Mouse (Mus musculus): ENCODE results near the gene Fzr1. TPM values are rescaled to one million over a fixed set of nuclear protein-coding genes. Genes with fewer than 3 reads are reported as not detected.

Gene Fzr1
- total and polyA plus RNA-seq, 2 experiments from 2014 or later, result 98.3 to 147 TPM

DNA sequence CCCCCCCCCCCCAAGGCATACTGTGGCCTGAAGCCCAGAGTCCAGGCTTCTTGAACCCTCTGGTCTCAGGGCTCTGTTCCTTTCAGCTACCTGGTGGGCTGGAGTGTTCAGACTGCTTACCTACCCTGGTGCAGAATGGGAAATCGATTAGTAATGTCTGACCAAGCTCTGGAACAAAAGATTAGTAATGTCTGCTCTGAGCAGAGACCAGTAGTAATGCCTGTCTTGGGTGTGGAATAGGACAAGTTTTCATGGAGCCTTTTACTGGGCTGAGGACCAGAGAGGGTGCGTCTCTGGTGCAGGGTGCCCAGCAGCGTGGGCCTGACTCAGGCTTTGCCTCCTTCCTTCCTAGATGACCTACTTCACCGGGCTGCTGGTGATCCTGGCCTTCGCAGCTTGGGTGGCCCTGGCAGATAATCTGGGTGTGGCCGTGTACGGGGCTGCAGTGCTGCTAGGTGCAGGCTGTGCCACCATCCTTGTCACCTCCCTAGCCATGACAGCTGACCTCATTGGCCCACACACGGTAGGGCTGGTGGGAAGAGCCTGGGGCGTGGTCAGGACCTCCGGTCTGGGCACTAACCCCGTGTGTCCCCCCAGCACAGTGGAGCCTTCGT is 15.9 kb downstream of the Fzr1 start:
- H3K9ac ChIP-seq (replicated peaks; ENCODE audit: low read length, poor library complexity, severe bottlenecking), result no peak overlapping the region
- 0 out of 2 replicates have a peak, but pooled peaks cover 14% of the 10 kb centered on the region for H3K27me3 ChIP-seq (ENCODE audit: insufficient read depth, low read length)
- no peak overlapping the region for H3K4me2 ChIP-seq (ENCODE audit: low read depth, low read length, poor library complexity, severe bottlenecking)
- ATAC-seq (ENCODE audit: low FRiP score), result no peak
- H3K27ac ChIP-seq (ENCODE audit: low read depth, low read length), result no peak overlapping the region
- H3K9me3 ChIP-seq (ENCODE audit: low read length), result no peaks in the 10 kb centered on the region
- H3K4me3 ChIP-seq (ENCODE audit: low read depth, low read length), result no peak overlapping the region
- WGBS, result 77% methylated on average over 12 of the region's 12 CpGs
- no peak for TF ChIP-seq CTCF (IDR thresholded peaks at IDR 0.05)
- H3K36me3 ChIP-seq (ENCODE audit: insufficient read depth, low read length), result peaks cover 33% of the 10 kb centered on the region
- peaks cover 11% of the 10 kb centered on the region for H3K4me1 ChIP-seq (ENCODE audit: insufficient read depth, low read length)
- no peak for DNase-seq (ENCODE audit: low spot score)

- peaks cover 22% of the 10 kb centered on the region for H3K36me3 ChIP-seq (ENCODE audit: insufficient read depth, low read length)
- H3K27ac ChIP-seq (ENCODE audit: low read depth, low read length), result no peak overlapping the region
- WGBS, result 68% methylated on average over 8 of the region's 8 CpGs
- no peak overlapping the region for H3K4me2 ChIP-seq (ENCODE audit: low read depth, low read length, poor library complexity, severe bottlenecking)
- peak overlapping the region; percentile 24; the same call in 1 of the 2 replicates for H3K9ac ChIP-seq (replicated peaks; ENCODE audit: low read length, poor library complexity, severe bottlenecking)
- peaks cover 11% of the 10 kb centered on the region for H3K4me1 ChIP-seq (ENCODE audit: insufficient read depth, low read length)
- H3K4me3 ChIP-seq (ENCODE audit: low read depth, low read length), result no peak overlapping the region
- ATAC-seq (ENCODE audit: low FRiP score) (no peak), DNase-seq (ENCODE audit: low spot score) (no peak)
- H3K9me3 ChIP-seq (ENCODE audit: low read length), result no peaks in the 10 kb centered on the region
- H3K27me3 ChIP-seq (ENCODE audit: insufficient read depth, low read length), result 0 out of 2 replicates have a peak, but pooled peaks cover 14% of the 10 kb centered on the region
- no peak for TF ChIP-seq CTCF (IDR thresholded peaks at IDR 0.05)
Measured at GRCm38 (mm10) chr10:81360721-81361120, 17.6 kb downstream of the Fzr1 start.

- TF ChIP-seq CTCF (IDR thresholded peaks at IDR 0.05), result no peak
- Histone ChIP-seq H3K4me2 (ENCODE audit: low read depth, low read length, poor library complexity, severe bottlenecking) (peak overlapping the region; percentile 91), H3K27me3 (ENCODE audit: insufficient read depth, low read length) (0 out of 2 replicates have a peak, but pooled peaks cover 12% of the 10 kb centered on the region), H3K36me3 (ENCODE audit: insufficient read depth, low read length) (peaks cover 22% of the 10 kb centered on the region), H3K4me3 (ENCODE audit: low read depth, low read length) (peak overlapping the region; percentile 80; the same call in 1 of the 2 replicates), H3K4me1 (ENCODE audit: insufficient read depth, low read length) (peaks cover 4% of the 10 kb centered on the region), H3K27ac (ENCODE audit: low read depth, low read length) (no peak overlapping the region), H3K9me3 (ENCODE audit: low read length) (no peaks in the 10 kb centered on the region), H3K9ac (replicated peaks; ENCODE audit: low read length, poor library complexity, severe bottlenecking) (peak overlapping the region; percentile 87; the same call in 1 of the 2 replicates)
- ATAC-seq (ENCODE audit: low FRiP score), result no peak
- 68% methylated on average over 1 of the region's 1 CpGs for WGBS
- DNase-seq (ENCODE audit: low spot score), result no peak
Measured at GRCm38 (mm10) chr10:81358841-81359240, 19.5 kb downstream of the Fzr1 start.

DNA sequence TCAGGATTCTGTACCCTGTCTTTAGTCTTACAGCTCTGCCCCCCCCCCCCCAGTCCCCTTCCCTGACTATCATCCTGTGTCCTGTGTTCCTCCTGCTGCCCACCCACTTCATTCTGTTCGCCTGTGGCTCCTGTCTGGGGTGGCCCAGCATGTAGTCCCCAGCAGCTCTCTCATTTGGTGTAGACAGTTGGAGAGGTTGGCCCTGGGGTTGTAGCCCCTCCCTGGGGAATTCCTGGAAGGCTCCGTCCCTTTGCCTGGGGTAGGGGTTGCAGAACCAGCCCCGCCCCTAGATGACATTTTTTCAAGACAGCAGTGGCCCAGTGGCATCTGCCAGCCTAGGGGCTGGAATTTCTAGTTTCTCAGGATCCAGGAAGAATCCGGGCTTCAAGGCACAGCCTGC is 20.1 kb downstream of the Fzr1 start:
- peaks cover 22% of the 10 kb centered on the region for H3K36me3 ChIP-seq (ENCODE audit: insufficient read depth, low read length)
- no peaks in the 10 kb centered on the region for H3K9me3 ChIP-seq (ENCODE audit: low read length)
- 0 out of 2 replicates have a peak, but pooled peaks cover 7% of the 10 kb centered on the region for H3K27me3 ChIP-seq (ENCODE audit: insufficient read depth, low read length)
- ATAC-seq (ENCODE audit: low FRiP score), result no peak; the same call in 1 of the 2 replicates
- H3K4me3 ChIP-seq (ENCODE audit: low read depth, low read length), result peak overlapping the region; percentile 80
- peak overlapping the region; percentile 87 for H3K9ac ChIP-seq (replicated peaks; ENCODE audit: low read length, poor library complexity, severe bottlenecking)
- TF ChIP-seq CTCF (IDR thresholded peaks at IDR 0.05), result no peak
- peak overlapping the region; percentile 91 for H3K4me2 ChIP-seq (ENCODE audit: low read depth, low read length, poor library complexity, severe bottlenecking)
- WGBS, result 23% methylated on average over 4 of the region's 4 CpGs
- DNase-seq (ENCODE audit: low spot score), result no peak
- H3K27ac ChIP-seq (ENCODE audit: low read depth, low read length), result no peak overlapping the region
- peaks cover 4% of the 10 kb centered on the region for H3K4me1 ChIP-seq (ENCODE audit: insufficient read depth, low read length)

DNA sequence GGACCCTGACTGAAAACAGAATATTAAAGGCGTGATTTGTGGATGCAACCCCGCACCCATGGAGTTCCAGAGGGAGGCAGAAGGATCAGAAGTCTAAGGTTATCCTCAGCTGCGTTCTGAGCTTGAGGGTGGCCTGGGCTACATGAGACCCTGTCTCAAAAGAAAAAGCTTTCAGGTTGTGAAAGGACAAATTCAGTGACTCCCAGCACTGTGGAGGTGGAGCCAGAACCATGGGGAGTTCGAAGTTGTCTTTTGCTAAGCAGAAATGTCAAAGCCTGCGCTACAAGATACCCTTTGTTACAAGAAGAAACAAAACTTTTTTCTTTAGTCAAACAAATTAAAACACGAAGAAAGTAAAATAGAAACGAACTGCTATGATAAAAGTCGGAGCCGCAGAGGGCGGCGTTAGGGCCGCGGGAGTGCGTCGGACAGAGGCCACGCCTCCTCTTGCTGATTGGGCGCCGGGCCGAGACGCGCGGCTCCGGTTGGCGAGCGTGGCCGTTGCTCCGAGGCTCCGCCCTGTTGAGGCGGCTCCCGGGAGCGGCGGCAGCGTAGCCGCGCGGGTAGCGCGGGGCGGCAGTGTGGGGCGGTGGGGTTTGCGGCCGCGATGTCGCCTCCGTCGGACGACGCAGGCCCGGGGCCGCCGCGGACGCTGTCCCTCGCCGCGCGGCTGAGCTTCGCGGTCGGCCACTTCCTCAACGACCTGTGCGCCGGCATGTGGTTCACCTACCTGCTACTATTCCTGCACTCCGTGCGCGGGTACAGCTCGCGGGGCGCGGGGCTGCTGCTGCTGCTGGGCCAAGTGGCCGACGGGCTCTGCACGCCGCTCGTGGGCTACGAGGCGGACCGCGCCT is 21.1 kb downstream of the Fzr1 start, which contains the start of gene Mfsd12:
TSS of gene Mfsd12 (plus strand) at position 501 of the 854 bp plus-strand sequence.
- no peak within 1 kb of the TSS for H3K27ac ChIP-seq (ENCODE audit: low read depth, low read length)
- 2% methylated on average over 66 of the region's 79 CpGs for WGBS
- ATAC-seq (ENCODE audit: low FRiP score) (peak; percentile 92), DNase-seq (ENCODE audit: low spot score) (peak; percentile 93)
- peaks cover 14% of the 10 kb centered on the region for H3K36me3 ChIP-seq (ENCODE audit: insufficient read depth, low read length)
- H3K9ac ChIP-seq (replicated peaks; ENCODE audit: low read length, poor library complexity, severe bottlenecking), result peak within 1 kb of the TSS; percentile 87
- H3K27me3 ChIP-seq (ENCODE audit: insufficient read depth, low read length), result no peaks in the 10 kb centered on the region
- TF ChIP-seq CTCF (IDR thresholded peaks at IDR 0.05), result no peak
- no peaks in the 10 kb centered on the region for H3K9me3 ChIP-seq (ENCODE audit: low read length)
- H3K4me2 ChIP-seq (ENCODE audit: low read depth, low read length, poor library complexity, severe bottlenecking), result peak within 1 kb of the TSS; percentile 91
- peaks cover 4% of the 10 kb centered on the region for H3K4me1 ChIP-seq (ENCODE audit: insufficient read depth, low read length)
- peak within 1 kb of the TSS; percentile 80 for H3K4me3 ChIP-seq (ENCODE audit: low read depth, low read length)

Data from midbrain, postnatal 0 days (tissue).